Mouse (Mus musculus): Measurements from ENCODE around the gene Slc22a28.
"Not testable (repeated sequence)": the region's sequence is repeated elsewhere in the genome, so short reads cannot be mapped to it uniquely, and the experiment has no call there.

The Slc22a28 gene

GRCm38 (mm10) chr19:8131881-8132280 lies at the start of gene Slc22a28:
Gene Slc22a28, minus strand, starts transcription at chr19:8131982.
- DNase-seq: not testable (repeated sequence)

DNA sequence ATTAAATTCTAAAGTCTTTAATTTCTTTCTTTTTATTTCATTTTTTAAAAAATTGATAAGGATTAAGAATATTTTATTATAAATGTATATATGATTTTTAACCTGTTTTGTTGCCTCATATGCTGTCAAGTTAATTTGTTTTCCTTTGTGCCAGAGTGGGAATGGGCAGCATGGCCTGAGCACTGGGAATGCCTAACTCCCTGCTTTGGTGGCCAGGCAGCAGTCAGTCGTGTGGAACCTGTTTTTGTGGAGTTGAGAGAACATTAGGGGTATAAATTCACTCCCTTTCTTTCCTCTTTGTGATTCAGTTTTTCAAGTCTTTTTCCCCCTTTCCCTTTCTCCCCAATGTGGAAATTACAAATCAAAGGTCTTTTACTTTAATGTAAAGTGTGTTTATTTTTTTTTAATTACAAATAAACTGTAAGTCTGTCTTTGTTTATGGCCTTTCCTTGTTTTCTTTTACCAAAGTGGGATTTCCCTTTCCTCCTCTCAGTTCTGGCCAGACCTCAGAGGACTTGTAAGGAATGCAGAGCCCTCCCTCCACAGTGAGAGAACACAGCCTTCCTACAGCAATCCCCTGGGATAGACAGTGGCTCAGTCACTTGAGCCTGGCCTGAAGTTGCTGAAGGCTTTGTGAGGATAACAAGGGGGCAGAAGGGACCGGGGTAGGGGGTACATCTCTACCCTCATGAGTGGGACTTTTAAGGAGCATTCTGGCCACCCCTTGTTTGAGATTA lies 17.2 kb upstream of the Slc22a28 start:
- DNase-seq: no peak

GRCm38 (mm10) chr19:8142716-8143115 lies 10.9 kb upstream of the Slc22a28 start:
- DNase-seq: not testable (repeated sequence)

GRCm38 (mm10) chr19:8134127-8134841 lies 2.5 kb upstream of the Slc22a28 start:
- DNase-seq: not testable (repeated sequence)

DNA sequence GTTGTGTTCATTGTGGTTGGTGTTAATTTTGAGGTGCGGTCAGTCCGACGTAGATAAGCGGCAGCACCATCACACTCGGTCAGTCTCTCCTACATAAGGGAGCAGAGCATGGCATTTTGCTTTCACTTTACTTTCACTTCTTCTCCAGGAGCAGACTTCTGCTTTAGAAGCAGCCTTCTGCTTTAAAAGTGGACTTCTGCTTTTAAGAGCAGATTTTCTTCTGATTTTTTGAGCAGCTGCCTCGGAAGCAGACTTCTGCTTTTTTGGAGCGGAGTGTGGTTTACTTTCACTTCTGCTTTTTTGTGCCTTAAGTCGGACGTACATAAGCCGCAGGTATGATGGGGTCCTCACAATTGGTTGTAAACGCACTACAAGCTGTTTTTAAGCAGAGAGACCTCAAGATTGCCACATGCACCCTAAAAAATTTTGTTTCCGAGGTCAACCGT lies 111.9 kb downstream of the Slc22a28 start:
- no peak for DNase-seq

- not testable (repeated sequence) for DNase-seq
These were observed 112.4 kb downstream of the Slc22a28 start for GRCm38 (mm10) chr19:8019329-8019851.

DNA sequence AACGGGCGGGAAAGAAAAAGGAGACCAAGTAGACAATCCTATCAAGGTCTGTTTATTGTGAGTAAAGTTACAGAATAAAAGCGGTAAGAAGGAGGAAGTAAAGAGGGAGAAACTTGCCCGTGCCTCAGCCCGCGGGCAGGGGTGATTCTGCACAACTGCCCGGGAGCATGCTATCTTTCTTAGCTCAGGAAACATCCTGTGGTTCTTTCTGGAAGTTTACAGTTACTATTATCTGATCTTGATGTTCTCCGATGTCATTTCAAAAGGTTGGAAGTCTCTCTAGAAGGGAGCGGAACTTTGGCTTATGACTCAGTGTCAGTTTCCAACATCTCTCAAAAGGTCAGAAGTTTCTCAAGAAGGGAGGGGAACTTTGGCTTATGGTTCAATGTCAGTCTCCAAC lies 113.2 kb downstream of the Slc22a28 start:
- DNase-seq: not testable (repeated sequence)

Data from cerebellum, postnatal 25 days (tissue).